Mouse (Mus musculus): Measurements from ENCODE around the gene Map4k3.

GRCm38 (mm10) chr17:80678190-80678589 is 50.1 kb downstream of the Map4k3 start:
- TF ChIP-seq CTCF (IDR thresholded peaks at IDR 0.05) (no peak), EP300 (IDR thresholded peaks at IDR 0.05) (no peak)

Data from lung, postnatal 0 days (tissue).